Mouse (Mus musculus) neural tube, embryonic 14.5 days (tissue): ENCODE measurements around the gene Iqcj. TPM values are rescaled to one million over a fixed set of nuclear protein-coding genes. Genes with fewer than 3 reads are reported as not detected.
A peak's percentile ranks its signal among the peaks of the same experiment; 100 is the strongest.

ENCODE experiments used
- ATAC-seq: fragments of 200-750 bp; cut with Nextera tagmentation; 2 replicates; pipeline ENCODE4 v1.8.0; 2017; ENCODE audit warnings: low read depth, mild to moderate bottlenecking, moderate TSS enrichment, moderate library complexity
- H3K27ac ChIP-seq: fragments of 300-500 bp; sonication (generic); 2 replicates; pipeline ENCODE4 v1.5.1; 2014; ENCODE audit warnings: low read depth, mild to moderate bottlenecking, control low read depth, low read length, moderate library complexity, mixed read lengths
- H3K27me3 ChIP-seq: fragments of 300-500 bp; sonication (generic); 2 replicates; pipeline ENCODE4 v1.6.1; 2014; ENCODE audit warnings: low read length; ENCODE audit not compliant: control insufficient read depth, insufficient read depth
- H3K36me3 ChIP-seq: fragments of 300-500 bp; sonication (generic); 2 replicates; pipeline ENCODE4 v1.6.1; 2014; ENCODE audit warnings: low read length, mixed read lengths; ENCODE audit not compliant: control insufficient read depth, insufficient read depth
- H3K4me1 ChIP-seq: fragments of 300-500 bp; sonication (generic); 2 replicates; pipeline ENCODE4 v1.6.1; 2014; ENCODE audit warnings: low read length; ENCODE audit not compliant: control insufficient read depth, insufficient read depth
- H3K4me2 ChIP-seq: fragments of 300-500 bp; sonication (generic); 2 replicates; pipeline ENCODE4 v1.6.1; 2014; ENCODE audit warnings: mild to moderate bottlenecking, low read depth, low read length, control low read depth
- H3K4me3 ChIP-seq: fragments of 300-500 bp; sonication (generic); 2 replicates; pipeline ENCODE4 v1.5.1; 2014; ENCODE audit warnings: low read depth, low read length, control low read depth, mixed read lengths
- H3K9ac ChIP-seq: fragments of 300-500 bp; sonication (generic); replicated peaks from 2 replicates; pipeline ENCODE4 v1.6.1; 2014; ENCODE audit warnings: low read depth, mild to moderate bottlenecking, control low read depth, low read length, mixed read lengths
- H3K9me3 ChIP-seq: fragments of 300-500 bp; sonication (generic); 2 replicates; pipeline ENCODE4 v1.6.1; 2016; ENCODE audit warnings: low read length; ENCODE audit not compliant: control insufficient read depth
- WGBS: fragments of 180-500 bp; shearing (Covaris S2); extraction: QIAGEN DNeasy Blood & Tissue Kit; methylation state at CpG from one replicate; pipeline ENCODE4 v1.1.7; 2014; 5-methylcytosine and 5-hydroxymethylcytosine counted together
- polyA plus RNA-seq: library from polyadenylated mRNA; unstranded; fragments of >200 nt; fragmentation: Nextera tagmentation; extraction: Ambion mirVana; gene quantifications from 2 replicates; pipeline ENCODE4 v1.2.1, GENCODE M21; 2014

Iqcj gene
- polyA plus RNA-seq, 1 experiment from 2014 or later = 1.9 TPM

DNA sequence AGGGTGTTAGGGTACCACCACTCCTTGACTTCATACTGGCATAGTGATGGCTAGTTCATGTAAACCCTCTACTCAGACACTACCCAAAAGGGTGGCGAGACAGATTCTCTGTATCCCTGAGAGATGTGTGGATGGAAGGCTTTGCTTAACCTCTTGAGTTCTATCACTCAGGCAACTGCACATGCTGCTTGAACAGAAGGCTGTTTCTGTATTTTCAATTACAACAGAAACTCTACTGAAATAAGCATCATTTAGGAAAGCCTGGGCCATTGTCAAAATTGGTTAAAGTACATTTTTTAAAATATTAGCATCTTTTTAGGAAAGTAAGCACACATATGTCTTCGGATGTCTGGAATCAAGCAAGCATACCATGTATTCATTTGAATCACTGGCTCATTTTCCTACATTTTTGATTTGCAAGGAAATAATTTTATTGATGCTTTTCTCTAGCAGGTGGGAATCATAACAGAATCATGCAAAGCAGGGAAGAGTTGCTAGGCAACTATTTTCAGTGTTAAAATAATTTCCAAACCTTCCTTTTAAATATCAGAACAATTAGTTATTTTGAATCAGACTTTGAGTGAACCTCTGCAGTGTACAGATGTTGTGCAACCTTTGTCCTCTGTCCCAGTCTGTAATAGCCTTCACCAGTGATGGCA is 82.4 kb downstream of the Iqcj start:
- Histone ChIP-seq H3K36me3 (no peaks in the 10 kb centered on the region), H3K4me2 (no peak overlapping the region), H3K9ac (no peak overlapping the region), H3K27me3 (no peaks in the 10 kb centered on the region), H3K4me1 (no peaks in the 10 kb centered on the region), H3K27ac (no peak overlapping the region), H3K9me3 (no peaks in the 10 kb centered on the region), H3K4me3 (no peak overlapping the region)
- WGBS = 93% methylated on average over 2 of the region's 2 CpGs
- no peak for ATAC-seq

- WGBS = 89% methylated on average over 1 of the region's 1 CpGs
- no peak for ATAC-seq
Observed at GRCm38 (mm10) chr3:67980006-67980405, 88.0 kb downstream of the Iqcj start.

GRCm38 (mm10) chr3:67983329-67983728 is 91.3 kb downstream of the Iqcj start:
- no peak overlapping the region for H3K4me2 ChIP-seq
- H3K9me3 ChIP-seq = no peaks in the 10 kb centered on the region
- no peak for ATAC-seq
- H3K4me3 ChIP-seq = no peak overlapping the region
- WGBS = 68% methylated on average over 12 of the region's 12 CpGs
- no peaks in the 10 kb centered on the region for H3K36me3 ChIP-seq
- H3K9ac ChIP-seq = no peak overlapping the region
- H3K27me3 ChIP-seq = no peaks in the 10 kb centered on the region
- H3K27ac ChIP-seq = no peak overlapping the region
- H3K4me1 ChIP-seq = no peaks in the 10 kb centered on the region

More at GRCm38 (mm10) chr3:67980006-67980405, 88.0 kb downstream of the Iqcj start:
- Histone ChIP-seq H3K9ac (no peak overlapping the region), H3K4me1 (no peaks in the 10 kb centered on the region), H3K4me3 (no peak overlapping the region), H3K27me3 (no peaks in the 10 kb centered on the region), H3K36me3 (no peaks in the 10 kb centered on the region), H3K9me3 (no peaks in the 10 kb centered on the region), H3K27ac (no peak overlapping the region), H3K4me2 (no peak overlapping the region)

DNA sequence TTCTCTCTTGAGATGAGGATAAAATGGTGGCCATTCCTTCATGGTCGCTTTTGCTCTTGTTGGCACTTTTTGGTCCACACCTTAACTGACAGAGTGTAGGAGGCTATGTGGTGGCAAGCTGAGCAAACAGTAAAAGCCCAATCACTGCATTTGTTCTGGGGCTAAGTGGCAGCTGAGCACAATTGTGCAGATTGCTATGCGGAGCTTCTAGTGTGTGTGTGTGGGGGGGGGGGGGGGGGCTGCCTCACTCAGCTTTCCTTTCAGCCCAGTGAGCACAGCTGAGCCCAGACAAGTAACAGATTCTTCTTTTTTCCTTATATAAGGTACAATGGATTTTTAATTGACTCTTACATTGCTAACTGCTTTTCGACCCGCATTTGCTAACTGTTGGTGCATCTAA is 110.4 kb downstream of the Iqcj start:
- Histone ChIP-seq H3K27me3 (no peaks in the 10 kb centered on the region), H3K9ac (no peak overlapping the region), H3K27ac (no peak overlapping the region), H3K9me3 (no peaks in the 10 kb centered on the region), H3K4me2 (no peak overlapping the region), H3K36me3 (no peaks in the 10 kb centered on the region), H3K4me1 (no peaks in the 10 kb centered on the region), H3K4me3 (no peak overlapping the region)
- 52% methylated on average over 4 of the region's 4 CpGs for WGBS
- no peak for ATAC-seq

GRCm38 (mm10) chr3:68012342-68012741 is 120.3 kb downstream of the Iqcj start:
- no peaks in the 10 kb centered on the region for H3K36me3 ChIP-seq
- H3K4me3 ChIP-seq = no peak overlapping the region
- H3K4me1 ChIP-seq = no peaks in the 10 kb centered on the region
- H3K4me2 ChIP-seq = no peak overlapping the region
- H3K9me3 ChIP-seq = no peaks in the 10 kb centered on the region
- no peak overlapping the region for H3K9ac ChIP-seq
- no peak for ATAC-seq
- no peaks in the 10 kb centered on the region for H3K27me3 ChIP-seq
- H3K27ac ChIP-seq = no peak overlapping the region

- no peak for ATAC-seq
- WGBS = 34% methylated on average over 1 of the region's 1 CpGs
Observed at GRCm38 (mm10) chr3:68015786-68016185, 123.8 kb downstream of the Iqcj start.

DNA sequence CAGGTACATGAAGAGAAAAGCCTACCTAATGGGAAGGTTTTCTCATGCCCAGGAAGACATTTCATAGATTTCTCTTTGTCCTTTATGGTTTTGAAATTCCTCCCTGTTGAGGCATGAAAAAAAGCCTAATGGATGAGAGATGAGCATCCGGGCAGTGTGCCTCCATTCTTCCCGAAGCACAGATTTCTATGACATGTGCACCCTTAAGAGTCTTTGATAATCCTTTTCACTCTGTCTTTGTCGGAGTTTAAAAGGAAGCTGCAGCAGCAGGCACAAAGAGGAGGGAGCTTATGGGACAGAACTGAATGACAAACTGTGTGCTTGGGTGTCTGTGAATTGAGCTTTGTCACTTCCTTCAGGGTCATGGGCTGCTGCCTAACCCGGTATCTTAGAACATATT is 127.4 kb downstream of the Iqcj start:
- no peak overlapping the region for H3K27ac ChIP-seq
- no peaks in the 10 kb centered on the region for H3K9me3 ChIP-seq
- 40% methylated on average over 4 of the region's 4 CpGs for WGBS
- no peaks in the 10 kb centered on the region for H3K36me3 ChIP-seq
- no peaks in the 10 kb centered on the region; the same call in 1 of the 2 replicates for H3K27me3 ChIP-seq
- no peak for ATAC-seq
- H3K9ac ChIP-seq = no peak overlapping the region
- no peak overlapping the region for H3K4me3 ChIP-seq
- H3K4me1 ChIP-seq = no peaks in the 10 kb centered on the region
- H3K4me2 ChIP-seq = no peak overlapping the region

More at GRCm38 (mm10) chr3:68015786-68016185, 123.8 kb downstream of the Iqcj start:
- no peaks in the 10 kb centered on the region for H3K4me1 ChIP-seq
- H3K9me3 ChIP-seq = no peaks in the 10 kb centered on the region
- H3K27me3 ChIP-seq = no peaks in the 10 kb centered on the region
- H3K9ac ChIP-seq = no peak overlapping the region
- H3K4me3 ChIP-seq = no peak overlapping the region
- H3K36me3 ChIP-seq = no peaks in the 10 kb centered on the region
- H3K4me2 ChIP-seq = no peak overlapping the region
- no peak overlapping the region for H3K27ac ChIP-seq

DNA sequence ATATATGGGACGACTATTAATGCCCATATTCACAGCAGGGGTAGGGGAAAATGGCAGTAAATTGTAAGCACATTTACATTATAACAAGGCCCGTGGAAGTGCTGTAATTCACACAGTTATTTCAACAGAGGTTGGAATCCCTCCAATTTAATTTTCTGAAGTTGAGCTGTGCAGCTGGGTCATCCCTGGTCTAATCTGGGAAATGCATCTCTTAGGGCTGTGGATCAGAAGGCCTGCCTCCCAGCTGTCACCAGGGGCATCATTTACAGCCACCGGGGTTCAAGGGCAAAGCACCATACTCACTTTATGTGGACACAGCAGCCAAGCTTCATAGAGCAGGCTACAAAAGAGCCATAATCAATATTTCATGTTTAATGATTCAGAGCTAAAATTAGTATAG is 144.1 kb downstream of the Iqcj start:
- Histone ChIP-seq H3K9ac (no peak overlapping the region), H3K27ac (no peak overlapping the region), H3K9me3 (no peaks in the 10 kb centered on the region), H3K4me3 (no peak overlapping the region), H3K4me1 (0 out of 2 replicates have a peak, but pooled peaks cover 5% of the 10 kb centered on the region), H3K4me2 (no peak overlapping the region), H3K36me3 (no peaks in the 10 kb centered on the region), H3K27me3 (no peaks in the 10 kb centered on the region)
- 17% methylated on average over 3 of the region's 3 CpGs for WGBS
- ATAC-seq = peak; percentile 88; the same call in 1 of the 2 replicates

- H3K4me1 ChIP-seq = 0 out of 2 replicates have a peak, but pooled peaks cover 2% of the 10 kb centered on the region
- no peaks in the 10 kb centered on the region for H3K27me3 ChIP-seq
- no peak overlapping the region for H3K4me3 ChIP-seq
- WGBS = 93% methylated on average over 2 of the region's 2 CpGs
- no peak overlapping the region for H3K9ac ChIP-seq
- no peak overlapping the region for H3K27ac ChIP-seq
- no peak overlapping the region for H3K4me2 ChIP-seq
- H3K36me3 ChIP-seq = no peaks in the 10 kb centered on the region
- ATAC-seq = no peak
- H3K9me3 ChIP-seq = no peaks in the 10 kb centered on the region
Observed at GRCm38 (mm10) chr3:68042951-68043350, 150.9 kb downstream of the Iqcj start.
